Mouse (Mus musculus) forebrain, embryonic 12.5 days (tissue): ENCODE data around the gene H2-Q1. TPM values are rescaled to one million over a fixed set of nuclear protein-coding genes. Genes with fewer than 3 reads are reported as not detected.
A peak's percentile ranks its signal among the peaks of the same experiment; 100 is the strongest.
"Not testable (repeated sequence)": the region's sequence is repeated elsewhere in the genome, so short reads cannot be mapped to it uniquely, and the experiment has no call there.

Experiments used
- ATAC-seq: fragments of 200-750 bp; cut with Nextera tagmentation; 2 replicates; pipeline ENCODE4 v1.8.0; 2017; ENCODE audit warnings: moderate TSS enrichment; ENCODE audit not compliant: low FRiP score
- H3K27ac ChIP-seq: fragments of 300-500 bp; sonication (generic); 2 replicates; pipeline ENCODE4 v1.5.1; 2016; ENCODE audit warnings: mild to moderate bottlenecking
- H3K27me3 ChIP-seq: fragments of 300-500 bp; sonication (generic); 2 replicates; pipeline ENCODE4 v1.6.1; 2016; ENCODE audit warnings: mild to moderate bottlenecking
- H3K36me3 ChIP-seq: fragments of 300-500 bp; sonication (generic); replicated peaks from 2 replicates; pipeline ENCODE4 v1.6.1; 2016; ENCODE audit warnings: mild to moderate bottlenecking
- H3K4me1 ChIP-seq: fragments of 300-500 bp; sonication (generic); 2 replicates; pipeline ENCODE4 v1.6.1; 2016
- H3K4me2 ChIP-seq: fragments of 300-500 bp; sonication (generic); 2 replicates; pipeline ENCODE4 v1.6.1; 2016; ENCODE audit warnings: mild to moderate bottlenecking, moderate library complexity
- H3K4me3 ChIP-seq: fragments of 300-500 bp; sonication (generic); replicated peaks from 2 replicates; pipeline ENCODE4 v1.5.1; 2016; ENCODE audit warnings: mild to moderate bottlenecking
- H3K9ac ChIP-seq: fragments of 300-500 bp; sonication (generic); 2 replicates; pipeline ENCODE4 v1.6.1; 2016; ENCODE audit warnings: mild to moderate bottlenecking
- H3K9me3 ChIP-seq: fragments of 300-500 bp; sonication (generic); 2 replicates; pipeline ENCODE4 v1.6.1; 2016
- WGBS: fragments of 180-500 bp; shearing (Covaris S2); methylation state at CpG from one replicate; pipeline ENCODE4 v1.1.7; 2016; 5-methylcytosine and 5-hydroxymethylcytosine counted together
- polyA plus RNA-seq: library from polyadenylated mRNA; unstranded; fragments of >200 nt; fragmentation: Nextera tagmentation; extraction: Ambion mirVana; gene quantifications from 2 replicates; pipeline ENCODE4 v1.2.1, GENCODE M21; 2016

Gene H2-Q1
- polyA plus RNA-seq, 1 experiment from 2014 or later, result not detected

DNA sequence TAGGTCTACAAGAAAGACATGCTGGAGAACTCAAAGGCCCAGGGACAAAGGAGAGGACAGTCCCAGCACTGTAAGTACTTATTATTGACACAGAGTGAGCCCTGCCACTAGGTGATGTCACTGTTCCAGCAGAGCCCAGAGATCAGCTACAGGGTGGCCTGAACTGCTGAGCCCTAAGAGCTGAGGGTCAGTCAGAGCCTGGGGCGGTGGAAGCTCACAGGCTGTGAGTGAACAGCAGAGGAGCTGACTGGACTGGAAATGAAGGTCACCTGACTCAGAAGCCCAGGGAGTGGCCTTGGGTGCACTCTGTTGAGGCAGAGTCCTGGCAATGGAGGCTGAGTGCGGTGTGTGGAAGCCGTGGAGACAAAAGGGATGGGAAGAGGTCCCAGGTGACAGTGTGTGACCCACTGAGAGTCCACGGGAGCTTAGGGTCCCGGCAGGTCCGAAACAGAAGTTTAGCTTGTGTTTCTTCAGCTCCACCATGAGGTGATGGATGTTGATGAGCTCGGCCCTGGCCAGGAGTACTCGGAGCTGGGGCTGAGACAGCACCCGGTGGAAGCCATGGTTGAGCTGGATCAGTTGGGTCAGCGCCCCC is 16.4 kb upstream of the H2-Q1 start:
- no peak overlapping the region for H3K27ac ChIP-seq
- H3K9me3 ChIP-seq, result no peaks in the 10 kb centered on the region
- H3K36me3 ChIP-seq, result no peaks in the 10 kb centered on the region
- no peak overlapping the region for H3K9ac ChIP-seq
- no peaks in the 10 kb centered on the region for H3K4me1 ChIP-seq
- H3K4me2 ChIP-seq, result no peak overlapping the region
- H3K4me3 ChIP-seq, result no peak overlapping the region
- H3K27me3 ChIP-seq, result no peaks in the 10 kb centered on the region
- no peak for ATAC-seq
- 82% methylated on average over 10 of the region's 10 CpGs for WGBS

GRCm38 (mm10) chr17:35304478-35304877 is 15.7 kb upstream of the H2-Q1 start:
- H3K9me3 ChIP-seq, result no peaks in the 10 kb centered on the region
- no peaks in the 10 kb centered on the region for H3K36me3 ChIP-seq
- 77% methylated on average over 6 of the region's 6 CpGs for WGBS
- H3K9ac ChIP-seq, result no peak overlapping the region
- H3K4me2 ChIP-seq, result no peak overlapping the region
- H3K27me3 ChIP-seq, result no peaks in the 10 kb centered on the region
- ATAC-seq, result no peak
- H3K4me3 ChIP-seq, result no peak overlapping the region
- no peaks in the 10 kb centered on the region for H3K4me1 ChIP-seq
- no peak overlapping the region for H3K27ac ChIP-seq

- not testable (repeated sequence) for H3K9ac ChIP-seq, ATAC-seq, H3K9me3 ChIP-seq, H3K4me2 ChIP-seq, H3K4me3 ChIP-seq, H3K27me3 ChIP-seq, H3K36me3 ChIP-seq, H3K4me1 ChIP-seq, H3K27ac ChIP-seq
- 82% methylated on average over 8 of the region's 8 CpGs for WGBS
Observed at GRCm38 (mm10) chr17:35304921-35305320, 15.3 kb upstream of the H2-Q1 start.

GRCm38 (mm10) chr17:35318671-35319070 is 1.5 kb upstream of the H2-Q1 start:
- Histone ChIP-seq H3K9ac (no peak overlapping the region), H3K27me3 (peaks cover 55% of the 10 kb centered on the region), H3K4me3 (no peak overlapping the region), H3K36me3 (no peaks in the 10 kb centered on the region), H3K4me2 (no peak overlapping the region), H3K9me3 (no peaks in the 10 kb centered on the region), H3K4me1 (peaks cover 9% of the 10 kb centered on the region), H3K27ac (no peak overlapping the region)
- no peak for ATAC-seq

GRCm38 (mm10) chr17:35325124-35325523 is 4.9 kb downstream of the H2-Q1 start:
- H3K9ac ChIP-seq, H3K4me1 ChIP-seq, ATAC-seq, H3K27ac ChIP-seq, H3K4me3 ChIP-seq, H3K9me3 ChIP-seq, H3K4me2 ChIP-seq, H3K36me3 ChIP-seq: not testable (repeated sequence)
- H3K27me3 ChIP-seq, result peaks cover 33% of the 10 kb centered on the region
- 55% methylated on average over 1 of the region's 1 CpGs for WGBS

DNA sequence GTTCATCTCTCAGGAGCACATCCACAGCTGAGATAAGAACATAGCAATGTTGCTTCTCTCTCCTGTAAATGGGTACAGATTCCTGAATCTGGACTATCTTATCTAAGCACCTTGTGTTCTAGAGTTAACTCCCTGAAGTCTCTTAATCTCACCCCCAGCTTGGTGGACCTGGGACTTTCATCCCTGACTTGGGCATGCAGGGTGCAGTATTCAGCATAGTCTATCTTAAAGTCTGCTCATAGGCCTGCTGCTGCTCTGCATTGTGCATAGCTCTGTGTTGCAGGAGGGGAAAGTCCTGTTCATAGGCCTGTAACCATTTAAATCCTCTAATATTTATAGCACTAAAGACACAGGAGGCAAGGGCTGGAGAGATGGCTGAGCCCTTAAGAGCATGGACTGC is 5.8 kb downstream of the H2-Q1 start:
- H3K9ac ChIP-seq, H3K27ac ChIP-seq, ATAC-seq, H3K4me3 ChIP-seq, H3K4me1 ChIP-seq, H3K9me3 ChIP-seq, H3K36me3 ChIP-seq, H3K4me2 ChIP-seq: not testable (repeated sequence)
- peaks cover 24% of the 10 kb centered on the region for H3K27me3 ChIP-seq

DNA sequence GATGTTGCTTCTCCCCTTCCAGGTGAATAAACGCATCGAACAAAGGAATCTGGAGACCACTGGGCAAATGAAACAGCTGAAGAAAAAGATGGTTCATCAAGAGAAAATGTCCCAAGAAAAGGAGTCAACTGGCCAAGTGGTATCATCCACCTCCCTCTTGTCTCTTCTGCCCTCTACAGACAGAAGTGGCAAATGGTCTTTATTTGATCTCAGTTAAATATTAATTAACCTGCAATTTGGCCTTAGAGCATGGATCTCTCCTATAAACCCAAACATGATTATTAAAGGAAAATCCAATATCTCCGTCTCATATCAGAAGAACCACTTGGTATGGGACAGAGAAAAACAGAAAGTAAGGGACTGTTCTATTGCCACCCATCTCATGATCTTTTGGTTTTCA is 9.5 kb downstream of the H2-Q1 start:
- not testable (repeated sequence) for H3K27ac ChIP-seq, H3K9ac ChIP-seq, H3K36me3 ChIP-seq, H3K4me1 ChIP-seq, H3K9me3 ChIP-seq, H3K27me3 ChIP-seq, H3K4me3 ChIP-seq, ATAC-seq, H3K4me2 ChIP-seq
- 57% methylated on average over 3 of the region's 3 CpGs for WGBS

DNA sequence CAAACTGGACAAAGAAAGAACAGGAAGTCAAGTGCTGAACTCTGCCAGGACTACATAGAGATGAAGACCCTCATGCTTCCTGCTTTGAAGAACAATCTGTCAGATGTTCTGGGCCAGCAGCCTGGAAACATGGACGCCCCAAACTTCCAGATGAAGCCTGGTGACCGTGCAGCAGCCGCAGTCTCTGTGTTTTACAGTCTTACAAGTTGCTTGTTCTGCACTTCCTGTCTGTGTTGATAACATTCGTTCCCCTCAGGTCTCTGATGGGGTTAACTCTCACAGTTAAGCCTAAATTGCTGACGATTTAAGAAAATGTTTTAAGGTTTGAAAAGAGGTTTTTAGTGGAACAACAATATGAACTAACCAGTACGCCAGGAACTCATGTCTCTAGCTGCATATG is 11.3 kb downstream of the H2-Q1 start:
- ATAC-seq, H3K27ac ChIP-seq, H3K27me3 ChIP-seq, H3K36me3 ChIP-seq, H3K4me2 ChIP-seq, H3K9ac ChIP-seq, H3K4me3 ChIP-seq, H3K4me1 ChIP-seq, H3K9me3 ChIP-seq: not testable (repeated sequence)
- WGBS, result 79% methylated on average over 6 of the region's 6 CpGs

DNA sequence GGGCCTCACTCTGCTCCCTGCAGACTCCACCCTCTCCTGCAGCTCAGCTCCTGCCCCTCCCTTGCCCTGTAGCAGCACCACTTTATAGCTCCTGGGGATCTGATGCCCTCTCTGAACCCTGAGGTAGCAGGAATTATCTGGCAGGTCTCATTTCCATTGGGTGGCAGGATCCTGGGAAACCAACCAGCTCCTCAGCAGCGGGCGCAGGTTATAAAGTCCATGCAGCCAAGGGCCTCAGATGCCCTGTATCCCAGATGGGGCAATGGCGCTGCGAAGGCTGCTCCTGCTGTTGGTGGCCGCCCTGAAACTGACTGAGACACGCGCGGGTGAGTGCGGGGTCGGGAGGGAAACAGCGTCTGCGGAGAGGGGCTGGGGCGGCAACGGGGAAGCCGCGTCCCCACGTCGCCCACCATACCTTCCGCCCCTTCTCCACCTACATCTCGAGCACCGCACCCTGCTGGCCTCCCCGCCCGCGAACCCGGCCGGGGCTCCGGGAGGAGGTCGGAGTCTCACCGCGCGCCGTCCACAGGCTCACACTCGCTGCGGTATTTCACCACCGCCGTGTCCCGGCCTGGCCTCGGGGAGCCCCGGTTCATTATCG is 22.0 kb downstream of the H2-Q1 start, which contains the start of gene H2-Q2:
Gene H2-Q2, plus strand, starts transcription at position 172 of the 601 bp plus-strand sequence.
- peaks cover 57% of the 10 kb centered on the region for H3K27me3 ChIP-seq
- no peak for ATAC-seq

DNA sequence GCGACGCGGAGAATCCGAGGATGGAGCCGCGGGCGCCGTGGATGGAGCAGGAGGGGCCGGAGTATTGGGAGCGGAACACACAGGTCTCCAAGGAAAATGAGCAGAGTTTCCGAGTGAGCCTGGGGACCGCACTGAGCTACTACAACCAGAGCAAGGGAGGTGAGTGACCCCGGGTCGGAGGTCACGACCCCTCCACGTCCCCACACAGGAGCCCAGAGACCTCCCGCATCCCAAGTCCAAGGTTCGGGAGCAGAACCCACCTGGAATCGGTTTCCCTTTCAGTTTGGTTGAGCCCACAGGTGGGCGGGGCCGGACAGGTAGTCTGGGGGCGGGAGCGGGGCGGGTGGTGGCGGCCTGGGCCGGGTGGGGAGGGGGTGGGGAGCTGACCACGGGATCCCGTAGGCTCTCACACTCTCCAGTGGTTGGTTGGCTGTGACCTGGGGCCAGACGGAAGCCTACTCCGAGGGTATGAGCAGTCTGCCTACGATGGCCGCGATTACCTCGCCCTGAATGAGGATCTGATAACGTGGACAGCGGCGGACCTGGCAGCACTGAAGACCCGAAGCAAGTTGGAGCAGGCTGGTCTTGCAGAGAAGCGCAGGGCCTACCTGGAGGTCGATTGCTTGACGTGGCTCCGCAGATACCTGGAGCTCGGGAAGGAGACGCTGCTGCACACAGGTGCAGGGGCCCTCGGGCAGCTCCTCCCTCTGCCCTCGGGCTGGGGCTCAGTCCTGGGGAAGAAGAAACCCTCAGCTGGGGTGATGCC is 22.7 kb downstream of the H2-Q1 start:
- Histone ChIP-seq H3K4me1 (peaks cover 10% of the 10 kb centered on the region), H3K4me3 (peak overlapping the region; percentile 37), H3K9me3 (no peaks in the 10 kb centered on the region), H3K9ac (0 out of 2 replicates have a peak overlapping the region, but pooled peaks have one; percentile 30), H3K27ac (no peak overlapping the region), H3K4me2 (peak overlapping the region; percentile 67), H3K27me3 (peaks cover 57% of the 10 kb centered on the region), H3K36me3 (no peaks in the 10 kb centered on the region)
- WGBS, result 3% methylated on average over 46 of the region's 46 CpGs
- ATAC-seq, result no peak

More for the DNA sequence above, 22.0 kb downstream of the H2-Q1 start, which contains the start of gene H2-Q2:
- WGBS, result 1% methylated on average over 40 of the region's 40 CpGs
- Histone ChIP-seq H3K4me2 (peak within 1 kb of the TSS; percentile 67), H3K27ac (no peak within 1 kb of the TSS), H3K9ac (0 out of 2 replicates have a peak within 1 kb of the TSS, but pooled peaks have one; percentile 30), H3K36me3 (no peaks in the 10 kb centered on the region), H3K4me3 (peak within 1 kb of the TSS; percentile 37), H3K9me3 (no peaks in the 10 kb centered on the region), H3K4me1 (peaks cover 10% of the 10 kb centered on the region)

DNA sequence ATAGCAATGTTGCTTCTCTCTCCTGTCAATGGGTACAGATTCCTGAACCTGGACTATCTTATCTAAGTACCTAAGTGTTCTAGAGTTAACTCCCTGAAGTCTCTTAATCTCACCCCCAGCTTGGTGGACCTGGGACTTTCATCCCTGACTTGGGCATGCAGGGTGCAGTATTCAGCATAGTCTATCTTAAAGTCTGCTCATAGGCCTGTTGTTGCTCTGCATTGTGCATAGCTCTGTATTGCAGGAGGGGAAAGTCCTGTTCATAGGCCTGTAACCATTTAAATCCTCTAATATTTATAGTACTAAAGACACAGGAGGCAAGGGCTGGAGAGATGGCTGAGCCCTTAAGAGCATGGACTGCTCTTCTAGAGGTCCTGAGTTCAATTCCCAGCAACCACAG is 27.5 kb downstream of the H2-Q1 start:
- ATAC-seq, result not testable (repeated sequence)

DNA sequence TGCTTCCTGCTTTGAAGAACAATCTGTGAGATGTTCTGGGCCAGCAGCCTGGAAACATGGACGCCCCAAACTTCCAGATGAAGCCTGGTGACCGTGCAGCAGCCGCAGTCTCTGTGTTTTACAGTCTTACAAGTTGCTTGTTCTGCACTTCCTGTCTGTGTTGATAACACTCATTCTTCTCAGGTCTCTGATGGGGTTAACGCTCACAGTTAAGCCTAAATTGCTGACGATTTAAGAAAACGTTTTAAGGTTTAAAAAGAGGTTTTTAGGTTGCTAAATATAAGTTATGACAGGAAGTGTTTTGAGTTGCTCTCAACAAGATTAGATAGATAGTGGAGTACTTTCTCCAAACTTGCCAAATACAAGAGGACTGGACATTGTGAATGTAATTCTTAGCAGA is 33.1 kb downstream of the H2-Q1 start:
- not testable (repeated sequence) for ATAC-seq, H3K27ac ChIP-seq, H3K4me2 ChIP-seq, H3K4me3 ChIP-seq, H3K9me3 ChIP-seq, H3K4me1 ChIP-seq, H3K36me3 ChIP-seq, H3K9ac ChIP-seq
- 72% methylated on average over 6 of the region's 6 CpGs for WGBS
- peaks cover 12% of the 10 kb centered on the region for H3K27me3 ChIP-seq

More for the DNA sequence above, 27.5 kb downstream of the H2-Q1 start:
- not testable (repeated sequence) for H3K27ac ChIP-seq, H3K4me3 ChIP-seq, H3K9me3 ChIP-seq, H3K9ac ChIP-seq, H3K4me1 ChIP-seq, H3K4me2 ChIP-seq, H3K36me3 ChIP-seq
- peaks cover 28% of the 10 kb centered on the region for H3K27me3 ChIP-seq

DNA sequence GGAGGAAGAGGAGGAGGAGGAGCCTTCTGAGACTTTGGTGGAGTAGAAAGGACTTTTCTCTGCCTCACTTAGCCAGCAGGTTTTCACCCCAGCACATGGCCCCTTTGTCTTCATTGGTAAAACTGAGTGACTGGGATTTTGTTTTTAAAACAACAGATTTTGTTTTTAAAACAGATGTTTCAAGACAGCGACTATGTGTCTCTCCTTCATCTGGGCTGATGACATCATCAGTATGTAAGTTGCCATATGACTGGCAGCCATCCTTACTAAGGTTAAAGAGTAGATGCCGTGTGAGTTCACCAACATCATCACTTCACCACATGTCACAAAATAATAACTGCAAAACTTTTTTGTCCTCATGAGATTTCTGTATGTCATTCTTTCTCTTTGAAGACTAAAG is 33.9 kb downstream of the H2-Q1 start:
- no peaks in the 10 kb centered on the region for H3K9me3 ChIP-seq
- H3K36me3 ChIP-seq, result no peaks in the 10 kb centered on the region
- peaks cover 3% of the 10 kb centered on the region for H3K4me1 ChIP-seq
- no peak overlapping the region for H3K9ac ChIP-seq
- no peak for ATAC-seq
- no peak overlapping the region for H3K4me2 ChIP-seq
- H3K27me3 ChIP-seq, result peaks cover 20% of the 10 kb centered on the region
- no peak overlapping the region for H3K4me3 ChIP-seq
- 80% methylated on average over 2 of the region's 2 CpGs for WGBS
- no peak overlapping the region for H3K27ac ChIP-seq
